Mouse (Mus musculus) hindbrain, embryonic 14.5 days (tissue): Measurements from ENCODE around the gene Serpina1b. TPM values are rescaled to one million over a fixed set of nuclear protein-coding genes. Genes with fewer than 3 reads are reported as not detected.
"Not testable (repeated sequence)": the region's sequence is repeated elsewhere in the genome, so short reads cannot be mapped to it uniquely, and the experiment has no call there.

Source experiments
- ATAC-seq: fragments of 200-750 bp; cut with Nextera tagmentation; 2 replicates; pipeline ENCODE4 v1.8.0; 2017; ENCODE audit warnings: moderate number of reproducible peaks, mild to moderate bottlenecking, moderate TSS enrichment, moderate library complexity; ENCODE audit not compliant: low FRiP score
- DNase-seq: peaks from one replicate; pipeline ENCODE4 v3.0.0-alpha.2; 2015; ENCODE audit warnings: low spot score
- H3K27ac ChIP-seq: fragments of 300-500 bp; sonication (generic); 2 replicates; pipeline ENCODE4 v1.5.1; 2014; ENCODE audit warnings: mild to moderate bottlenecking, moderate library complexity
- H3K27me3 ChIP-seq: fragments of 300-500 bp; sonication (generic); 2 replicates; pipeline ENCODE4 v1.6.1; 2014; ENCODE audit warnings: mild to moderate bottlenecking, low read length, mixed read lengths; ENCODE audit not compliant: control insufficient read depth, insufficient read depth
- H3K36me3 ChIP-seq: fragments of 300-500 bp; sonication (generic); replicated peaks from 2 replicates; pipeline ENCODE4 v1.6.1; 2014; ENCODE audit not compliant: control insufficient read depth, insufficient read depth
- H3K4me1 ChIP-seq: fragments of 300-500 bp; sonication (generic); replicated peaks from 2 replicates; pipeline ENCODE4 v1.6.1; 2014; ENCODE audit warnings: antibody characterized with exemption, low read length, mixed read lengths; ENCODE audit not compliant: control insufficient read depth, insufficient read depth
- H3K4me2 ChIP-seq: fragments of 300-500 bp; sonication (generic); replicated peaks from 2 replicates; pipeline ENCODE4 v1.6.1; 2014; ENCODE audit warnings: mild to moderate bottlenecking, moderate library complexity
- H3K4me3 ChIP-seq: fragments of 300-500 bp; sonication (generic); replicated peaks from 2 replicates; pipeline ENCODE4 v1.5.1; 2014; ENCODE audit warnings: mild to moderate bottlenecking, low read length
- H3K9ac ChIP-seq: fragments of 300-500 bp; sonication (generic); 2 replicates; pipeline ENCODE4 v1.6.1; 2014
- H3K9me3 ChIP-seq: fragments of 300-500 bp; sonication (generic); 2 replicates; pipeline ENCODE4 v1.6.1; 2016; ENCODE audit warnings: low read length; ENCODE audit not compliant: control insufficient read depth
- WGBS: fragments of 180-500 bp; shearing (Covaris S2); extraction: QIAGEN DNeasy Blood & Tissue Kit; methylation state at CpG from one replicate; pipeline ENCODE4 v1.1.7; 2014; 5-methylcytosine and 5-hydroxymethylcytosine counted together
- polyA plus RNA-seq: library from polyadenylated mRNA; unstranded; fragments of >200 nt; fragmentation: Nextera tagmentation; extraction: Ambion mirVana; gene quantifications from 2 replicates; pipeline ENCODE4 v1.2.1, GENCODE M21; 2014

The Serpina1b gene
- polyA plus RNA-seq, 1 experiment from 2014 or later = not detected

DNA sequence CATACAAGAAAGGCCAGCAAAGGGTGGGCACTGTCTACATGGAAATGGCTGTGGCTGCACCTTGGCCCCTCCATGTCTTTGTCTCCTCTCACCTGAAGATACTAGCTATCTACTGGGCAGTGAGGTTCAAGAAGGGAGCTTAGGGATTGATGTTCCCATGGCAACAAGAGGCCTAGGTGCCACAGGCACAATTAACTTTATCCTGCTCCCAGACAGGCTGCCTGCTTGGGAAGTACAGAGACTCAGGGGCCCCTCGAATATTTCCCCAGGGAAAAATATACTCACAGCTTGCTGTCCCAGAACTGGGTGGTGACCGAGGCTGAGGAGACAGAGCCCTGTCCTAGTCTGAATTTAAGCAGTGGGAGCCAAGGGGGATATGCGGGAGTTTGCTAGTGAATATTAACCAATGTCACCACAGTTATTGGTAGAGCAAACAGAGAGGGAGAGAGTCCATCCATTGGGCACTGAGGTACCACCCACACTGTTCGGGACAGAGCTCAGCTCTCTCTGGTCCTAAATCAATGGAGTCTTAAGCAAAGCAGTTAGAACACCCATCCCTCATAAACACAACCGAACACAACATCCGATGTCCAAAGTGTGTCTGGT is 56.8 kb downstream of the Serpina1b start, which contains the start of gene Serpina1d:
Gene Serpina1d, minus strand, starts transcription at position 347 of the 606 bp plus-strand sequence.
- ATAC-seq, H3K27me3 ChIP-seq, H3K36me3 ChIP-seq, H3K4me1 ChIP-seq, H3K9me3 ChIP-seq, DNase-seq, H3K9ac ChIP-seq, H3K4me3 ChIP-seq, H3K27ac ChIP-seq, H3K4me2 ChIP-seq: not testable (repeated sequence)
- WGBS = 92% methylated on average over 6 of the region's 6 CpGs

DNA sequence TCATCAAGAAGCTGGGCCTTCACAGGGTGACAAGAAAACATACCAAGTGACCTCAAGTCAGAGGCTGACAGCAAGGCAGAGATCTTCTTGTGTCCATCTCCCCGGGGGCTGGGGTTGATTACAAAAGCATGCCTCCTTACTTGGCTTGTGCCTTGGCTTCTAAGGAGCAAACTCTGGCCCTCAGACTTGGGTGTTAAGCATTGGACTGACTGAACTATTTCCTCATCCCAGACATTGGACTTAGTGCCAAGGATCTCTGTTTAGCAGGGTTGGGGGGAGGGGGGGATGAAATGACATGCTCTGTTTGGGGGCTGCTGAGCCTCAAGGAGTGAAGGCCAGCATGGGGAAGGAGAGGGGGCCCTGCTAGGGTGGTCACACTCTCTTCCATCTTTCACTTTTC is 59.6 kb downstream of the Serpina1b start:
- H3K4me3 ChIP-seq, H3K27me3 ChIP-seq, H3K4me1 ChIP-seq, H3K9ac ChIP-seq, H3K36me3 ChIP-seq, DNase-seq, H3K9me3 ChIP-seq, H3K27ac ChIP-seq, ATAC-seq, H3K4me2 ChIP-seq: not testable (repeated sequence)
- WGBS = 71% methylated on average over 1 of the region's 1 CpGs

- not testable (repeated sequence) for H3K4me2 ChIP-seq, H3K36me3 ChIP-seq, H3K9ac ChIP-seq, H3K27ac ChIP-seq, H3K27me3 ChIP-seq, H3K4me3 ChIP-seq, DNase-seq, ATAC-seq, H3K9me3 ChIP-seq, H3K4me1 ChIP-seq
- 81% methylated on average over 3 of the region's 3 CpGs for WGBS
These were observed 67.1 kb downstream of the Serpina1b start for GRCm38 (mm10) chr12:103763083-103763482.

DNA sequence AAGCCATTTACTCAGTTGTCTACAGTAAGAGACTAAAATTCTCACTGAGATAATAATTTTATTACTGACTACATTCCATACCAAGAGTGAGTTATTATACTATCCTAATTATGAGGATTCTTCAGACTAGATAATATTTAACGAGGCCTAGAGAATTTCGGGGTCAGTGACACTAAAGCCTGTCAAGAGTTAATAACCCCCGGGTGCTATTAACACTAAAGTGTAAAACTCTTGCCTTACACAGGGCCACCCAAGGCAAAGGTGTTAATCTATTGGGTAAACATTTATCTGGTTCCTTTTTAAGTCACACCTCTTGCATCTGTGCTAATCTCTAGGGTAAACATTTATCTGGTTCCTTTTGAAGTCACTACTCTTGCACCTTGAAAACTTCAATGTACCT is 69.9 kb downstream of the Serpina1b start:
- H3K4me3 ChIP-seq, H3K4me1 ChIP-seq, H3K9me3 ChIP-seq, ATAC-seq, H3K4me2 ChIP-seq, H3K9ac ChIP-seq, H3K27me3 ChIP-seq, DNase-seq, H3K36me3 ChIP-seq, H3K27ac ChIP-seq: not testable (repeated sequence)
- 95% methylated on average over 3 of the region's 3 CpGs for WGBS

GRCm38 (mm10) chr12:103745957-103746356 is 84.2 kb downstream of the Serpina1b start:
- not testable (repeated sequence) for H3K4me1 ChIP-seq, H3K4me3 ChIP-seq, H3K36me3 ChIP-seq, DNase-seq, H3K4me2 ChIP-seq, H3K27ac ChIP-seq, H3K9me3 ChIP-seq, H3K27me3 ChIP-seq, ATAC-seq, H3K9ac ChIP-seq
- WGBS = 93% methylated on average over 5 of the region's 5 CpGs

- H3K4me1 ChIP-seq, H3K4me3 ChIP-seq, H3K9me3 ChIP-seq, ATAC-seq, H3K9ac ChIP-seq, H3K36me3 ChIP-seq, H3K27me3 ChIP-seq, H3K4me2 ChIP-seq, H3K27ac ChIP-seq, DNase-seq: not testable (repeated sequence)
- WGBS = 88% methylated on average over 5 of the region's 6 CpGs
These were observed 92.2 kb downstream of the Serpina1b start for GRCm38 (mm10) chr12:103737791-103738580.

DNA sequence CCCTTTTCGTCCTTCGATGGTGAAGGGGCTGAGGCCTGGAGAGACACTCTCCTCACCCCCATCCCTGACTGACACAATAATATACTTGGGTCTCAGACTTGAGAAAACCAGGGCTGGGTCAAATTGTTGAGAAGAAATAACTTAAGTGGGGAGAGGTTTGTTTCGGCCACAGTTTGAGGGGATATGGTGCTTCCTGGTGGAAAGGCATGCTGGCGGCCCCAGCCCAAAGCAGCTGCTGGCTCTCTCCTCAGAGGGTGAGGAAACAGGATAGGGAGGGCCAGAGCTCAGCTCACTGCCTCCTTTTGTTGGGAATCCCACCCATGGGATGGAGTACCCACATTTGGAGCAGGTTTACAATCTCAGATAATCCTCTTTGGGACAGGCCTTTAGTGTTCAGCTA is 94.6 kb downstream of the Serpina1b start:
- not testable (repeated sequence) for H3K9ac ChIP-seq, H3K27ac ChIP-seq, ATAC-seq, H3K4me2 ChIP-seq, H3K9me3 ChIP-seq, H3K4me1 ChIP-seq, DNase-seq, H3K27me3 ChIP-seq, H3K4me3 ChIP-seq, H3K36me3 ChIP-seq
- WGBS = 82% methylated on average over 4 of the region's 4 CpGs

DNA sequence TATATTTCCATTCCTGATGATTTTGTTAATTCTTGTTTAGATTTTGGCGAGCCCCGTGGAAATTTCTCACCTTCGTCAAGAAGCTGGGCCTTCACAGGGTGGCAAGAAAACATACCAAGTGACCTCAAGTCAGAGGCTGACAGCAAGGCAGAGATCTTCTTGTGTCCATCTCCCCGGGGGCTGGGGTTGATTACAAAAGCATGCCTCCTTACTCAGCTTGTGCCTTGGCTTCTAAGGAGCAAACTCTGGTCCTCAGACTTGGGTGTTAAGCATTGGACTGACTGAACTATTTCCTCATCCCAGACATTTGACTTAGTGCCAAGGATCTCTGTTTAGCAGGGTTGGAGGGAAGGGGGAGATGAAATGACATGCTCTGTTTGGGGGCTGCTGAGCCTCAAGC is 95.1 kb downstream of the Serpina1b start:
- not testable (repeated sequence) for H3K27ac ChIP-seq, H3K4me1 ChIP-seq, H3K4me2 ChIP-seq, H3K9ac ChIP-seq, DNase-seq, H3K9me3 ChIP-seq, H3K4me3 ChIP-seq, ATAC-seq, H3K27me3 ChIP-seq, H3K36me3 ChIP-seq
- WGBS = 87% methylated on average over 4 of the region's 4 CpGs

GRCm38 (mm10) chr12:103711537-103711936 is 118.6 kb downstream of the Serpina1b start:
- H3K4me3 ChIP-seq = no peak overlapping the region
- 84% methylated on average over 3 of the region's 3 CpGs for WGBS
- DNase-seq = no peak

More at GRCm38 (mm10) chr12:103711537-103711936, 118.6 kb downstream of the Serpina1b start:
- no peaks in the 10 kb centered on the region for H3K4me1 ChIP-seq
- no peak overlapping the region for H3K9ac ChIP-seq
- no peaks in the 10 kb centered on the region for H3K36me3 ChIP-seq
- no peaks in the 10 kb centered on the region for H3K9me3 ChIP-seq
- H3K27me3 ChIP-seq = no peaks in the 10 kb centered on the region
- H3K27ac ChIP-seq = no peak overlapping the region
- no peak for ATAC-seq
- H3K4me2 ChIP-seq = no peak overlapping the region
